ENCODE assay signal across 12 mouse cellular contexts in the genomic region with DNA sequence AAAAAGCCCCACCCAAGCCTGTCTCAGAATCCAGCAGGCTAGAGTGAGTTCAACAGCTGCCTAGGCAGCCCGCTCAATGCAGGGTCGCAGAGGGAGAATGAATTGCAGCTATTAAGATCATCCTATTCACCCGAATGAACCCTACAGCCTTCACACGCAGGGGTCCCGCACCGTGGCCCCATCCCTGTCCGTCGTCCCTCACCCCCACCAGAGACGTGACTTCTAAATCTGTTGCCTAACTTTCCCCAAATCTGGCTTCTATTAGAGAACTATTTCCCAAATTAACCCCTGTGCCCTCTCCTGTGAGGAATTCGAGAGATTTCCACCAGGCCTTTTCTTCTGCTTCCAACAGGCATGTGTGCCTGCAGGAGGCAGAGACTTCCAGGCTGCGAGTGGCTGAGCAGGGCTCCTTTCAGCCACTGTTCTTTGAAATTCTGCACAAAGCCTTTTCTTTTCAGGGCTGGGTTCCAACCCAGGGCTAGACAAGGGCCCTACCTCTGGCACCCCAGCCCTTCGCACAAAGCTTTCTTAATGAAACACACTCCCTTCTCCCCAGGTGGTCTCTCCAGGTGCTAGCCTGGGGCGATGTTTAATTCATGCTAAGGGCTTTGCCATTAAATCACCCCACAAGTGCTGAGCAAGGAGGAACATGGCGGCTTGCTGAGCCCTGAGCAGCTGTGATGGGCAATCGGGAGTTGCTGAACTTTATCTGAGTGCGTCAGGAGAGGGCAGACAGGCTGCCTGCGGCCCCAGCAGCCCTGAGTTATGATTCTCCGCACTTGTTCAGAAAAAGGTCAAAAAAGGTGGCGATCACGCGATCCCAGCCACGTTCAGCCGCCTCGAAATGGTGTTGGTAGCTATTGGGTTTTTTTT.
A peak's percentile ranks its signal among the peaks of the same experiment; 100 is the strongest.
DNase-seq lines count a peak whose midpoint lies in the region; ATAC-seq lines count a peak whose summit lies in the region.
"Had no signal": no experiment of that assay in that cellular context is flagged by ENCODE, and none has a peak within 500 bp of the region (broad histone marks: within the 10 kb centered on the region; RNA-seq: fewer than 3 reads in every experiment).

No protein-coding gene starts in this region.

- ATAC-seq in neural tube, embryonic 13.5 days (ENCODE audit: low read depth) = peak; percentile 75

- H3K9ac ChIP-seq in neural tube, embryonic 13.5 days = no peak overlapping the region

- peaks cover 21% of the 10 kb centered on the region for H3K4me1 ChIP-seq in heart, embryonic 10.5 days
- peaks cover 43% of the 10 kb centered on the region for H3K4me1 ChIP-seq in embryonic facial prominence, embryonic 10.5 days
- peaks cover 15% of the 10 kb centered on the region for H3K4me1 ChIP-seq in neural tube, embryonic 13.5 days (replicated peaks)

- H3K36me3 ChIP-seq in heart, embryonic 10.5 days = no peaks in the 10 kb centered on the region
- no peaks in the 10 kb centered on the region for H3K36me3 ChIP-seq in embryonic facial prominence, embryonic 10.5 days (replicated peaks)
- H3K36me3 ChIP-seq in neural tube, embryonic 13.5 days = no peaks in the 10 kb centered on the region

- peaks cover 40% of the 10 kb centered on the region for H3K27me3 ChIP-seq in heart, embryonic 10.5 days (ENCODE audit: insufficient read depth, poor library complexity, severe bottlenecking)
- H3K27me3 ChIP-seq in embryonic facial prominence, embryonic 10.5 days (replicated peaks; ENCODE audit: low read depth, poor library complexity, severe bottlenecking) = peaks cover 100% of the 10 kb centered on the region
- peaks cover 19% of the 10 kb centered on the region for H3K27me3 ChIP-seq in neural tube, embryonic 13.5 days

- intact Hi-C loops in left cerebral cortex, postnatal 14 days (cut with DNase I) = no loop called here

- WGBS in heart, embryonic 10.5 days = 21% methylated on average over 24 of the region's 24 CpGs
- 3% methylated on average over 24 of the region's 24 CpGs for WGBS in embryonic facial prominence, embryonic 10.5 days
- WGBS in neural tube, embryonic 13.5 days = 3% methylated on average over 24 of the region's 24 CpGs

- H3K4me2 ChIP-seq in neural tube, embryonic 13.5 days = peak overlapping the region; percentile 33

- 0 out of 2 replicates have a peak overlapping the region, but pooled peaks have one; percentile 12 for H3K4me3 ChIP-seq in heart, embryonic 10.5 days
- H3K4me3 ChIP-seq in embryonic facial prominence, embryonic 10.5 days = peak overlapping the region; percentile 36
- no peak overlapping the region for H3K4me3 ChIP-seq in neural tube, embryonic 13.5 days

- no peaks in the 10 kb centered on the region for H3K9me3 ChIP-seq in heart, embryonic 10.5 days
- H3K9me3 ChIP-seq in embryonic facial prominence, embryonic 10.5 days = no peaks in the 10 kb centered on the region
- H3K9me3 ChIP-seq in neural tube, embryonic 13.5 days = no peaks in the 10 kb centered on the region

- no peak for DNase-seq in heart, embryonic 10.5 days (ENCODE audit: low spot score)
- DNase-seq in heart, adult 11 months = no peak
- peak; percentile 80 for DNase-seq in embryonic facial prominence, embryonic 10.5 days (ENCODE audit: low spot score)
- peak; percentile 88 for DNase-seq in hindlimb bud, embryonic 11.5 days (ENCODE audit: extremely low spot score, low read depth, low spot score)
- DNase-seq in adrenal gland, postnatal 10 days = no peak
- DNase-seq in left cerebral cortex, postnatal 14 days (ENCODE audit: low spot score in 2 of 2) = no peak
- DNase-seq in cerebellum, adult 8-10 months = no peak
- DNase-seq: cerebellum, adult 18-20 months; heart, postnatal 36 days; layer of hippocampus, adult 9-11 months; lung, adult 2 months had no signal

- peak overlapping the region; percentile 32; the same call in 1 of the 2 replicates for H3K27ac ChIP-seq in heart, embryonic 10.5 days
- peak overlapping the region; percentile 86 for H3K27ac ChIP-seq in embryonic facial prominence, embryonic 10.5 days (replicated peaks)
- no peak overlapping the region for H3K27ac ChIP-seq in neural tube, embryonic 13.5 days (replicated peaks)

Comparison
In these comparisons a context has a peak if more than half of its experiments do, and no peak if none do; other contexts are left out.
1. DNase-seq: peak in embryonic facial prominence, embryonic 10.5 days (single experiment) and hindlimb bud, embryonic 11.5 days (single experiment); none in heart, embryonic 10.5 days (single experiment), heart, adult 11 months (single experiment), adrenal gland, postnatal 10 days (single experiment), left cerebral cortex, postnatal 14 days (0 of 2) and cerebellum, adult 8-10 months (single experiment).